Mouse (Mus musculus): ENCODE results near the gene Rcn3. TPM values are rescaled to one million over a fixed set of nuclear protein-coding genes. Genes with fewer than 3 reads are reported as not detected.

Rcn3 gene
- polyA plus RNA-seq, 1 experiment from 2014 or later: 17.9 TPM

GRCm38 (mm10) chr7:45040851-45041250 is 51.2 kb downstream of the Rcn3 start:
- Histone ChIP-seq H3K27me3 (ENCODE audit: insufficient read depth, low read length) (no peaks in the 10 kb centered on the region), H3K4me1 (ENCODE audit: insufficient read depth) (no peaks in the 10 kb centered on the region), H3K27ac (ENCODE audit: low read depth) (no peak overlapping the region), H3K4me2 (ENCODE audit: low read depth, low read length) (no peak overlapping the region), H3K9ac (replicated peaks) (no peak overlapping the region), H3K9me3 (ENCODE audit: low read length) (no peaks in the 10 kb centered on the region), H3K36me3 (replicated peaks; ENCODE audit: insufficient read depth, low read length) (peaks cover 50% of the 10 kb centered on the region), H3K4me3 (ENCODE audit: low read depth, low read length) (no peak overlapping the region)
- no peak for DNase-seq
- WGBS (ENCODE audit: insufficient replicate concordance): 84% methylated on average over 9 of the region's 9 CpGs
- no peak for TF ChIP-seq EP300 (IDR thresholded peaks at IDR 0.05; ENCODE audit: low read depth)
- TF ChIP-seq CTCF (IDR thresholded peaks at IDR 0.05; ENCODE audit: low read depth): no peak
- no peak for ATAC-seq

- 89% methylated on average over 9 of the region's 9 CpGs for WGBS (ENCODE audit: insufficient replicate concordance)
- Histone ChIP-seq H3K9me3 (ENCODE audit: low read length) (no peaks in the 10 kb centered on the region), H3K4me2 (ENCODE audit: low read depth, low read length) (no peak overlapping the region), H3K36me3 (replicated peaks; ENCODE audit: insufficient read depth, low read length) (peaks cover 68% of the 10 kb centered on the region), H3K27ac (ENCODE audit: low read depth) (no peak overlapping the region), H3K9ac (replicated peaks) (no peak overlapping the region), H3K4me1 (ENCODE audit: insufficient read depth) (no peaks in the 10 kb centered on the region), H3K4me3 (ENCODE audit: low read depth, low read length) (no peak overlapping the region), H3K27me3 (ENCODE audit: insufficient read depth, low read length) (no peaks in the 10 kb centered on the region)
- TF ChIP-seq EP300 (IDR thresholded peaks at IDR 0.05; ENCODE audit: low read depth): no peak
- no peak for TF ChIP-seq CTCF (IDR thresholded peaks at IDR 0.05; ENCODE audit: low read depth)
- ATAC-seq (no peak), DNase-seq (no peak)
These were observed 53.6 kb downstream of the Rcn3 start for GRCm38 (mm10) chr7:45038411-45038810.

GRCm38 (mm10) chr7:45037720-45038361 is 54.2 kb downstream of the Rcn3 start:
- WGBS (ENCODE audit: insufficient replicate concordance): 57% methylated on average over 7 of the region's 7 CpGs
- no peak overlapping the region for H3K9ac ChIP-seq (replicated peaks)
- TF ChIP-seq EP300 (IDR thresholded peaks at IDR 0.05; ENCODE audit: low read depth) (no peak), CTCF (IDR thresholded peaks at IDR 0.05; ENCODE audit: low read depth) (peak; percentile 89)
- H3K4me1 ChIP-seq (ENCODE audit: insufficient read depth): no peaks in the 10 kb centered on the region
- DNase-seq: peak; percentile 79
- no peak overlapping the region for H3K27ac ChIP-seq (ENCODE audit: low read depth)
- H3K27me3 ChIP-seq (ENCODE audit: insufficient read depth, low read length): no peaks in the 10 kb centered on the region
- H3K36me3 ChIP-seq (replicated peaks; ENCODE audit: insufficient read depth, low read length): peaks cover 67% of the 10 kb centered on the region
- no peak overlapping the region for H3K4me2 ChIP-seq (ENCODE audit: low read depth, low read length)
- ATAC-seq: peak; percentile 81
- H3K4me3 ChIP-seq (ENCODE audit: low read depth, low read length): no peak overlapping the region
- H3K9me3 ChIP-seq (ENCODE audit: low read length): no peaks in the 10 kb centered on the region

- no peak for ATAC-seq
- Histone ChIP-seq H3K4me2 (ENCODE audit: low read depth, low read length) (no peak overlapping the region), H3K27ac (ENCODE audit: low read depth) (no peak overlapping the region), H3K36me3 (replicated peaks; ENCODE audit: insufficient read depth, low read length) (peaks cover 63% of the 10 kb centered on the region), H3K4me3 (ENCODE audit: low read depth, low read length) (no peak overlapping the region), H3K9ac (replicated peaks) (no peak overlapping the region), H3K9me3 (ENCODE audit: low read length) (no peaks in the 10 kb centered on the region), H3K27me3 (ENCODE audit: insufficient read depth, low read length) (no peaks in the 10 kb centered on the region), H3K4me1 (ENCODE audit: insufficient read depth) (no peaks in the 10 kb centered on the region)
- no peak for TF ChIP-seq CTCF (IDR thresholded peaks at IDR 0.05; ENCODE audit: low read depth)
- TF ChIP-seq EP300 (IDR thresholded peaks at IDR 0.05; ENCODE audit: low read depth): no peak
- DNase-seq: no peak
- WGBS (ENCODE audit: insufficient replicate concordance): 80% methylated on average over 11 of the region's 11 CpGs
These were observed 55.3 kb downstream of the Rcn3 start for GRCm38 (mm10) chr7:45036702-45037101.

GRCm38 (mm10) chr7:45035631-45036030 is 56.4 kb downstream of the Rcn3 start:
- no peak for DNase-seq
- Histone ChIP-seq H3K9me3 (ENCODE audit: low read length) (no peaks in the 10 kb centered on the region), H3K9ac (replicated peaks) (no peak overlapping the region), H3K36me3 (replicated peaks; ENCODE audit: insufficient read depth, low read length) (peaks cover 60% of the 10 kb centered on the region), H3K4me1 (ENCODE audit: insufficient read depth) (no peaks in the 10 kb centered on the region), H3K27me3 (ENCODE audit: insufficient read depth, low read length) (no peaks in the 10 kb centered on the region), H3K27ac (ENCODE audit: low read depth) (no peak overlapping the region), H3K4me3 (ENCODE audit: low read depth, low read length) (no peak overlapping the region), H3K4me2 (ENCODE audit: low read depth, low read length) (no peak overlapping the region)
- TF ChIP-seq CTCF (IDR thresholded peaks at IDR 0.05; ENCODE audit: low read depth) (no peak), EP300 (IDR thresholded peaks at IDR 0.05; ENCODE audit: low read depth) (no peak)
- WGBS (ENCODE audit: insufficient replicate concordance): 86% methylated on average over 3 of the region's 3 CpGs
- ATAC-seq: no peak

GRCm38 (mm10) chr7:45033722-45034359 is 58.2 kb downstream of the Rcn3 start:
- Histone ChIP-seq H3K9ac (replicated peaks) (no peak overlapping the region), H3K4me1 (ENCODE audit: insufficient read depth) (no peaks in the 10 kb centered on the region), H3K27ac (ENCODE audit: low read depth) (no peak overlapping the region), H3K4me2 (ENCODE audit: low read depth, low read length) (no peak overlapping the region), H3K27me3 (ENCODE audit: insufficient read depth, low read length) (no peaks in the 10 kb centered on the region), H3K4me3 (ENCODE audit: low read depth, low read length) (no peak overlapping the region), H3K36me3 (replicated peaks; ENCODE audit: insufficient read depth, low read length) (peaks cover 66% of the 10 kb centered on the region), H3K9me3 (ENCODE audit: low read length) (no peaks in the 10 kb centered on the region)
- WGBS (ENCODE audit: insufficient replicate concordance): 90% methylated on average over 19 of the region's 19 CpGs
- TF ChIP-seq EP300 (IDR thresholded peaks at IDR 0.05; ENCODE audit: low read depth): no peak
- TF ChIP-seq CTCF (IDR thresholded peaks at IDR 0.05; ENCODE audit: low read depth): no peak
- ATAC-seq: no peak
- DNase-seq: no peak

MicroRNA genes within 50 kb of the gene (microRNA counts, 519-probe panel; counts per million panel counts)
- microRNA mmu-miR-150: 2,359 counts per million, percentile 21 among the panel's probes with 10 or more counts

Small RNA genes lying within 50 kb of the gene (microRNA-seq; reads per million reads assigned to microRNA genes)
- gene Mir150 (102 reads per million, percentile 44 among the genes with 10 or more reads in this experiment), gene Mir5121 (31.2 reads per million, percentile 30 among the genes with 10 or more reads in this experiment)

Other genes starting within 250 kb of the Rcn3 start
- 36.9 and 38.6 TPM in 2 replicates for gene Akt1s1, start 243.2 kb downstream of the Rcn3 start, polyA plus RNA-seq (2015; fragmentation: Nextera tagmentation; extraction: Ambion mirVana)
- 28.2 and 30.5 TPM in 2 replicates for gene Tbc1d17, start 243.1 kb downstream of the Rcn3 start, polyA plus RNA-seq (2015; fragmentation: Nextera tagmentation; extraction: Ambion mirVana)
- gene Pnkp, start 235.1 kb downstream of the Rcn3 start, polyA plus RNA-seq (2015; fragmentation: Nextera tagmentation; extraction: Ambion mirVana): 25.6 and 27.9 TPM in 2 replicates
- gene Ptov1, start 222.4 kb downstream of the Rcn3 start, polyA plus RNA-seq (2015; fragmentation: Nextera tagmentation; extraction: Ambion mirVana): 43.5 and 49.8 TPM in 2 replicates
- gene Med25, start 199.5 kb downstream of the Rcn3 start, polyA plus RNA-seq (2015; fragmentation: Nextera tagmentation; extraction: Ambion mirVana): 35.6 and 37.7 TPM in 2 replicates
- gene Fuz, start 196.1 kb downstream of the Rcn3 start, polyA plus RNA-seq (2015; fragmentation: Nextera tagmentation; extraction: Ambion mirVana): 4.1 and 4.4 TPM in 2 replicates
- gene Ap2a1, start 162.7 kb downstream of the Rcn3 start, polyA plus RNA-seq (2015; fragmentation: Nextera tagmentation; extraction: Ambion mirVana): 25.6 and 29.5 TPM in 2 replicates
- 0.06 TPM in 1 of 2 replicates, not detected in the other for gene Tsks, start 149.0 kb downstream of the Rcn3 start, polyA plus RNA-seq (2015; fragmentation: Nextera tagmentation; extraction: Ambion mirVana)
- 0.98 and 1.1 TPM in 2 replicates for gene Cpt1c, start 117.4 kb downstream of the Rcn3 start, polyA plus RNA-seq (2015; fragmentation: Nextera tagmentation; extraction: Ambion mirVana)
- 73.2 and 76.8 TPM in 2 replicates for gene Prmt1, start 105.7 kb downstream of the Rcn3 start, polyA plus RNA-seq (2015; fragmentation: Nextera tagmentation; extraction: Ambion mirVana)
- 35.9 and 38.0 TPM in 2 replicates for gene Irf3, start 94.6 kb downstream of the Rcn3 start, polyA plus RNA-seq (2015; fragmentation: Nextera tagmentation; extraction: Ambion mirVana)
- gene Bcl2l12, start 93.5 kb downstream of the Rcn3 start, polyA plus RNA-seq (2015; fragmentation: Nextera tagmentation; extraction: Ambion mirVana): 11.7 and 13.1 TPM in 2 replicates
- 7.5 and 8.1 TPM in 2 replicates for gene Scaf1, start 75.9 kb downstream of the Rcn3 start, polyA plus RNA-seq (2015; fragmentation: Nextera tagmentation; extraction: Ambion mirVana)
- gene Rras, start 74.3 kb downstream of the Rcn3 start, polyA plus RNA-seq (2015; fragmentation: Nextera tagmentation; extraction: Ambion mirVana): 25.4 and 31.4 TPM in 2 replicates
- gene Prr12, start 39.3 kb downstream of the Rcn3 start, polyA plus RNA-seq (2015; fragmentation: Nextera tagmentation; extraction: Ambion mirVana): 1.6 and 1.7 TPM in 2 replicates
- gene Nosip, start 29.8 kb downstream of the Rcn3 start, polyA plus RNA-seq (2015; fragmentation: Nextera tagmentation; extraction: Ambion mirVana): 22.2 and 22.6 TPM in 2 replicates
- gene Prrg2, start 29.5 kb downstream of the Rcn3 start, polyA plus RNA-seq (2015; fragmentation: Nextera tagmentation; extraction: Ambion mirVana): 19.7 and 20.4 TPM in 2 replicates
- 150 and 154 TPM in 2 replicates for gene Fcgrt, start 11.6 kb upstream of the Rcn3 start, polyA plus RNA-seq (2015; fragmentation: Nextera tagmentation; extraction: Ambion mirVana)
- 681 and 696 TPM in 2 replicates for gene Rps11, start 32.2 kb upstream of the Rcn3 start, polyA plus RNA-seq (2015; fragmentation: Nextera tagmentation; extraction: Ambion mirVana)
- gene Rpl13a, start 36.5 kb upstream of the Rcn3 start, polyA plus RNA-seq (2015; fragmentation: Nextera tagmentation; extraction: Ambion mirVana): 938 and 993 TPM in 2 replicates
- gene Gm45713, start 44.0 kb upstream of the Rcn3 start, polyA plus RNA-seq (2015; fragmentation: Nextera tagmentation; extraction: Ambion mirVana): 0.27 and 0.70 TPM in 2 replicates
- 2.0 and 2.3 TPM in 2 replicates for gene Flt3l, start 44.2 kb upstream of the Rcn3 start, polyA plus RNA-seq (2015; fragmentation: Nextera tagmentation; extraction: Ambion mirVana)
- 37.6 and 37.8 TPM in 2 replicates for gene Pih1d1, start 62.1 kb upstream of the Rcn3 start, polyA plus RNA-seq (2015; fragmentation: Nextera tagmentation; extraction: Ambion mirVana)
- gene Aldh16a1, start 62.4 kb upstream of the Rcn3 start, polyA plus RNA-seq (2015; fragmentation: Nextera tagmentation; extraction: Ambion mirVana): 26.8 and 29.6 TPM in 2 replicates
- not detected in 2 replicates for gene Slc17a7, start 71.7 kb upstream of the Rcn3 start, polyA plus RNA-seq (2015; fragmentation: Nextera tagmentation; extraction: Ambion mirVana)
- gene Gfy, start 87.3 kb upstream of the Rcn3 start, polyA plus RNA-seq (2015; fragmentation: Nextera tagmentation; extraction: Ambion mirVana): not detected in 2 replicates
- gene Pth2, start 88.8 kb upstream of the Rcn3 start, polyA plus RNA-seq (2015; fragmentation: Nextera tagmentation; extraction: Ambion mirVana): not detected in 2 replicates
- gene Ccdc155, start 112.7 kb upstream of the Rcn3 start, polyA plus RNA-seq (2015; fragmentation: Nextera tagmentation; extraction: Ambion mirVana): 0.06 TPM in 1 of 2 replicates, not detected in the other
- 0.95 and 1.5 TPM in 2 replicates for gene Dkkl1, start 119.9 kb upstream of the Rcn3 start, polyA plus RNA-seq (2015; fragmentation: Nextera tagmentation; extraction: Ambion mirVana)
- 15.5 and 20.2 TPM in 2 replicates for gene Tead2, start 123.5 kb upstream of the Rcn3 start, polyA plus RNA-seq (2015; fragmentation: Nextera tagmentation; extraction: Ambion mirVana)
- 29.8 and 31.8 TPM in 2 replicates for gene Cd37, start 146.9 kb upstream of the Rcn3 start, polyA plus RNA-seq (2015; fragmentation: Nextera tagmentation; extraction: Ambion mirVana)
- gene Slc6a16, start 148.9 kb upstream of the Rcn3 start, polyA plus RNA-seq (2015; fragmentation: Nextera tagmentation; extraction: Ambion mirVana): 0.46 and 0.49 TPM in 2 replicates
- 0.32 and 0.43 TPM in 2 replicates for gene Slc6a21, start 185.3 kb upstream of the Rcn3 start, polyA plus RNA-seq (2015; fragmentation: Nextera tagmentation; extraction: Ambion mirVana)
- 6.9 and 7.0 TPM in 2 replicates for gene Trpm4, start 241.6 kb upstream of the Rcn3 start, polyA plus RNA-seq (2015; fragmentation: Nextera tagmentation; extraction: Ambion mirVana)
- gene Hrc, start 243.1 kb upstream of the Rcn3 start, polyA plus RNA-seq (2015; fragmentation: Nextera tagmentation; extraction: Ambion mirVana): 0.05 and 0.31 TPM in 2 replicates

Measured in liver, postnatal 0 days (tissue).